ENCODE assay signal across 12 mouse cellular contexts in the genomic region with DNA sequence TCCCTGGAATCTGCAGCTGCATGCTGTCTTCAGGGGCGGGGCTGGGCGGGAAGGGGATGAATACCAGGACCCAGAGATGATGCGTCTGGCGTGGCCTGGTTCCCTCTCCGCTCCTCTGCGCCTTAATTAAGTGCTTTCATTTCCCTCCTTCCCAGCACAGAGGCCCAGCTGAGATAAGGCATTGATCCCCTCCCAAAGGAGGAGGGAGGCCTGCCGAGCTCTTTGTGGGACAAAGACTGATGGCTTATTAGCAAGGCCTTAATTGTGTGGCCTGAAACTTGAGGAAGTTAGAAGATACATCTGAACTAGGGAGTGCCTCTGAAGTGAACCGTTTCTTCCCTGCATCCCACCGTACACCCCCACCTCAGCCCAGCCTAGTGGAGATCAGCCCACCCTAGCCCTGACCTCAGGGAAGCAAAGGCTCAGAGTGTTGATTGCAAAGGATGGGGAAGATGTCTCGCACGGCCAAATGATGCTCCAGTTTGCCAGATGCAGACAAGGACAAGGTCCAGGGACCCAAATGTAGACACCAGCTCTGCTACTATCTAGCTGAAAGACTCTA.
A peak's percentile ranks its signal among the peaks of the same experiment; 100 is the strongest.
DNase-seq lines count a peak whose midpoint lies in the region; ATAC-seq lines count a peak whose summit lies in the region.
"Had no signal": no experiment of that assay in that cellular context is flagged by ENCODE, and none has a peak within 500 bp of the region (broad histone marks: within the 10 kb centered on the region; RNA-seq: fewer than 3 reads in every experiment).

No protein-coding gene starts in this region.

- H3K36me3 ChIP-seq in neural tube, embryonic 12.5 days, result no peaks in the 10 kb centered on the region
- H3K36me3 ChIP-seq in neural tube, embryonic 15.5 days, result no peaks in the 10 kb centered on the region
- H3K36me3 ChIP-seq in intestine, embryonic 15.5 days, result no peaks in the 10 kb centered on the region
- H3K36me3 ChIP-seq: G1E; hindbrain, embryonic 15.5 days had no signal

- H3K27me3 ChIP-seq in neural tube, embryonic 12.5 days (replicated peaks), result no peaks in the 10 kb centered on the region; the same call in 1 of the 2 replicates
- peaks cover 19% of the 10 kb centered on the region; the same call in 1 of the 2 replicates for H3K27me3 ChIP-seq in neural tube, embryonic 15.5 days (replicated peaks)
- H3K27me3 ChIP-seq in intestine, embryonic 15.5 days (replicated peaks), result 0 out of 2 replicates have a peak, but pooled peaks cover 3% of the 10 kb centered on the region

- intact Hi-C loops in left cerebral cortex, postnatal 25 days (cut with DNase I), result no loop called here
- intact Hi-C loops in gastrocnemius, postnatal 14 days (cut with DNase I; ENCODE audit: low total_unique reads), result no loop called here

- ATAC-seq in neural tube, embryonic 12.5 days (ENCODE audit: low FRiP score, low read depth), result peak; percentile 38; the same call in 1 of the 2 replicates
- no peak for ATAC-seq in neural tube, embryonic 15.5 days (ENCODE audit: low FRiP score)
- peak; percentile 39 for ATAC-seq in intestine, embryonic 15.5 days

- H3K9me3 ChIP-seq in neural tube, embryonic 12.5 days, result no peaks in the 10 kb centered on the region
- no peaks in the 10 kb centered on the region for H3K9me3 ChIP-seq in neural tube, embryonic 15.5 days (replicated peaks)
- H3K9me3 ChIP-seq in intestine, embryonic 15.5 days, result no peaks in the 10 kb centered on the region
- H3K9me3 ChIP-seq: hindbrain, embryonic 15.5 days had no signal

- H3K4me2 ChIP-seq in neural tube, embryonic 12.5 days (replicated peaks), result peak overlapping the region; percentile 33; the same call in 1 of the 2 replicates
- H3K4me2 ChIP-seq in neural tube, embryonic 15.5 days, result no peak overlapping the region
- 0 out of 2 replicates have a peak overlapping the region, but pooled peaks have one; percentile 6 for H3K4me2 ChIP-seq in intestine, embryonic 15.5 days (replicated peaks)

- peak; percentile 59 for DNase-seq in embryo, embryonic 10 days (ENCODE audit: low spot score)
- no peak for DNase-seq in embryo, embryonic 9.5 days (ENCODE audit: extremely low spot score)
- no peak for DNase-seq in left cerebral cortex, postnatal 25 days (ENCODE audit: low spot score in 2 of 2)
- DNase-seq in urinary bladder, postnatal 10 days (ENCODE audit: low spot score), result no peak
- DNase-seq in gastrocnemius, postnatal 14 days, result no peak
- DNase-seq: lung, postnatal 36 days had no signal

- no peak overlapping the region for H3K27ac ChIP-seq in neural tube, embryonic 12.5 days
- H3K27ac ChIP-seq in neural tube, embryonic 15.5 days (replicated peaks), result no peak overlapping the region
- no peak overlapping the region for H3K27ac ChIP-seq in intestine, embryonic 15.5 days
- H3K27ac ChIP-seq: hindbrain, embryonic 15.5 days; left cerebral cortex, adult 2 months had no signal

- peaks cover 29% of the 10 kb centered on the region for H3K4me1 ChIP-seq in neural tube, embryonic 12.5 days
- peaks cover 34% of the 10 kb centered on the region for H3K4me1 ChIP-seq in neural tube, embryonic 15.5 days
- H3K4me1 ChIP-seq in intestine, embryonic 15.5 days (replicated peaks), result no peaks in the 10 kb centered on the region; the same call in 1 of the 2 replicates

- no peak overlapping the region for H3K9ac ChIP-seq in neural tube, embryonic 12.5 days
- H3K9ac ChIP-seq in neural tube, embryonic 15.5 days (replicated peaks), result no peak overlapping the region
- no peak overlapping the region for H3K9ac ChIP-seq in intestine, embryonic 15.5 days
- H3K9ac ChIP-seq: hindbrain, embryonic 15.5 days had no signal

- WGBS in neural tube, embryonic 12.5 days, result 11% methylated on average over 11 of the region's 11 CpGs
- WGBS in neural tube, embryonic 15.5 days, result 14% methylated on average over 11 of the region's 11 CpGs
- 18% methylated on average over 11 of the region's 11 CpGs for WGBS in intestine, embryonic 15.5 days

- H3K4me3 ChIP-seq in neural tube, embryonic 12.5 days, result no peak overlapping the region
- H3K4me3 ChIP-seq in neural tube, embryonic 15.5 days (replicated peaks), result no peak overlapping the region
- H3K4me3 ChIP-seq in intestine, embryonic 15.5 days (replicated peaks), result no peak overlapping the region
- H3K4me3 ChIP-seq: hindbrain, embryonic 15.5 days; left cerebral cortex, adult 2 months had no signal
